8 mouse cellular contexts compared by ENCODE assay signal in the genomic region with DNA sequence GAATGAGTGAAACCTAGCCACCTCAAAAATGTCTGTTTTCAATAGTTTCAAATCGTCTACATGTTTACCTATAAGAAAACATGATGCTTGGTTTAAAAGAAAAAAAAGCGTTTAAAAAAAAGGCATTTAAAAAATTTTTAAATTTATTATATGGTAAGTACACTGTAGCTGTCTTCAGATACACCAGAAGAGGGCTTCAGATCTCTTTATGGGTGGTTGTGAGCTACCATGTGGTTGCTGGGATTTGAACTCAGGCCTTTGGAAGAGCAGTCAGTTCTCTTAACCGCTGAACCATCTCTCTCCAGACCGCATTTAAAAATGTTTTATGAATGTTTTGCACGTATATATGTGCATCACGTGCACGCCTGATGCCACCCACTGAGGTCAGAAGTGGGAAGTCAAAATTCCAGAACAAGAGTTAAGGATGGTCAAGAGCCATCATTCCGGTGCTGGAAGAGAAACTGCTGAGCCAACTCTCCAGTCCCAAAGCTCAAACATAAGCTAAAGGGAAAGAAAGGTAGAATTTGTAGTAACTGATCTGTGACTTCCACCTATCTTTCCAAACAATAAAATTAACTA. TPM values are rescaled to one million over a fixed set of nuclear protein-coding genes. Genes with fewer than 3 reads are reported as not detected.
DNase-seq lines count a peak whose midpoint lies in the region; ATAC-seq and TF ChIP-seq lines count a peak whose summit lies in the region.

No protein-coding gene starts in this region.

- H3K27ac ChIP-seq in lung, postnatal 0 days (ENCODE audit: low read length), result peak overlapping the region; percentile 100
- H3K27ac ChIP-seq in embryonic facial prominence, embryonic 14.5 days (replicated peaks; ENCODE audit: low read depth, low read length), result peak overlapping the region; percentile 99; the same call in 1 of the 2 replicates
- no peak overlapping the region for H3K27ac ChIP-seq in limb, embryonic 11.5 days (replicated peaks; ENCODE audit: low read depth, low read length)
- peak overlapping the region; percentile 100; the same call in 1 of the 2 replicates for H3K27ac ChIP-seq in stomach, embryonic 14.5 days (ENCODE audit: low read length)

- peaks cover 3% of the 10 kb centered on the region; the same call in 1 of the 2 replicates for H3K36me3 ChIP-seq in lung, postnatal 0 days (ENCODE audit: insufficient read depth, low read length)
- peaks cover 10% of the 10 kb centered on the region; the same call in 1 of the 2 replicates for H3K36me3 ChIP-seq in embryonic facial prominence, embryonic 14.5 days (ENCODE audit: control insufficient read depth, insufficient read depth, low read length)
- H3K36me3 ChIP-seq in limb, embryonic 11.5 days (ENCODE audit: control insufficient read depth, insufficient read depth, low read length), result peaks cover 3% of the 10 kb centered on the region; the same call in 1 of the 2 replicates
- H3K36me3 ChIP-seq in stomach, embryonic 14.5 days (ENCODE audit: control insufficient read depth, insufficient read depth, low read length), result peaks cover 3% of the 10 kb centered on the region; the same call in 1 of the 2 replicates

- DNase-seq in lung, postnatal 0 days (ENCODE audit: low spot score), result peak; percentile 50
- no peak for DNase-seq in lung, postnatal 25 days (ENCODE audit: low spot score)
- DNase-seq in embryonic facial prominence, embryonic 14.5 days (ENCODE audit: low spot score), result no peak
- DNase-seq in limb, embryonic 11.5 days (ENCODE audit: low spot score), result no peak
- DNase-seq in ovary, postnatal 36 days (ENCODE audit: low spot score), result no peak
- DNase-seq in urinary bladder, postnatal 25 days (ENCODE audit: low spot score), result no peak
- no peak for DNase-seq in cerebellum, adult 9-11 months

- H3K27me3 ChIP-seq in lung, postnatal 0 days (replicated peaks; ENCODE audit: insufficient read depth, low read length), result no peaks in the 10 kb centered on the region
- no peaks in the 10 kb centered on the region for H3K27me3 ChIP-seq in embryonic facial prominence, embryonic 14.5 days (replicated peaks; ENCODE audit: control insufficient read depth, insufficient read depth, low read length)
- H3K27me3 ChIP-seq in limb, embryonic 11.5 days (ENCODE audit: control insufficient read depth, insufficient read depth, low read length), result no peaks in the 10 kb centered on the region
- H3K27me3 ChIP-seq in stomach, embryonic 14.5 days (ENCODE audit: control insufficient read depth, insufficient read depth, low read length), result no peaks in the 10 kb centered on the region

- no peaks in the 10 kb centered on the region; the same call in 1 of the 2 replicates for H3K4me1 ChIP-seq in lung, postnatal 0 days (ENCODE audit: insufficient read depth, low read depth, low read length)
- H3K4me1 ChIP-seq in embryonic facial prominence, embryonic 14.5 days (ENCODE audit: control insufficient read depth, insufficient read depth, low read length), result peaks cover 8% of the 10 kb centered on the region
- peaks cover 2% of the 10 kb centered on the region; the same call in 1 of the 2 replicates for H3K4me1 ChIP-seq in limb, embryonic 11.5 days (ENCODE audit: control insufficient read depth, insufficient read depth, low read length)
- H3K4me1 ChIP-seq in stomach, embryonic 14.5 days (ENCODE audit: control insufficient read depth, insufficient read depth, low read length), result peaks cover 4% of the 10 kb centered on the region; the same call in 1 of the 2 replicates

- 34% methylated on average over 8 of the region's 8 CpGs for WGBS in lung, postnatal 0 days
- 54% methylated on average over 8 of the region's 8 CpGs for WGBS in embryonic facial prominence, embryonic 14.5 days
- 70% methylated on average over 8 of the region's 8 CpGs for WGBS in limb, embryonic 11.5 days
- WGBS in stomach, embryonic 14.5 days, result 46% methylated on average over 8 of the region's 8 CpGs

- H3K9me3 ChIP-seq in lung, postnatal 0 days (ENCODE audit: low read length), result no peaks in the 10 kb centered on the region
- peaks cover 4% of the 10 kb centered on the region; the same call in 1 of the 2 replicates for H3K9me3 ChIP-seq in embryonic facial prominence, embryonic 14.5 days (ENCODE audit: control insufficient read depth, low read length)
- H3K9me3 ChIP-seq in limb, embryonic 11.5 days (ENCODE audit: control insufficient read depth, low read length), result no peaks in the 10 kb centered on the region
- H3K9me3 ChIP-seq in stomach, embryonic 14.5 days (ENCODE audit: control insufficient read depth, low read depth, low read length), result no peaks in the 10 kb centered on the region

- TF ChIP-seq CTCF in lung, postnatal 0 days (IDR thresholded peaks at IDR 0.05), result no peak

- TF ChIP-seq EP300 in lung, postnatal 0 days (IDR thresholded peaks at IDR 0.05), result no peak

- no peak for ATAC-seq in lung, postnatal 0 days
- ATAC-seq in embryonic facial prominence, embryonic 14.5 days (ENCODE audit: low read depth), result no peak
- no peak for ATAC-seq in limb, embryonic 11.5 days (ENCODE audit: insufficient number of reproducible peaks, low FRiP score, low TSS enrichment, low read depth)
- ATAC-seq in stomach, embryonic 14.5 days (ENCODE audit: insufficient number of reproducible peaks, insufficient read depth, low FRiP score, low read depth), result no peak

- H3K4me2 ChIP-seq in lung, postnatal 0 days (replicated peaks; ENCODE audit: low read depth, low read length), result peak overlapping the region; percentile 81
- peak overlapping the region; percentile 87 for H3K4me2 ChIP-seq in embryonic facial prominence, embryonic 14.5 days (ENCODE audit: low read depth, low read length)
- peak overlapping the region; percentile 79 for H3K4me2 ChIP-seq in limb, embryonic 11.5 days (ENCODE audit: low read depth, severe bottlenecking)
- H3K4me2 ChIP-seq in stomach, embryonic 14.5 days (replicated peaks; ENCODE audit: low read depth, low read length), result peak overlapping the region; percentile 65

- H3K4me3 ChIP-seq in lung, postnatal 0 days (ENCODE audit: low read depth, low read length), result peak overlapping the region; percentile 100
- H3K4me3 ChIP-seq in embryonic facial prominence, embryonic 14.5 days (ENCODE audit: low read depth, low read length), result peak overlapping the region; percentile 100
- H3K4me3 ChIP-seq in limb, embryonic 11.5 days (ENCODE audit: low read depth, low read length), result peak overlapping the region; percentile 72
- peak overlapping the region; percentile 99 for H3K4me3 ChIP-seq in stomach, embryonic 14.5 days (ENCODE audit: low read depth, low read length)

- H3K9ac ChIP-seq in lung, postnatal 0 days (replicated peaks; ENCODE audit: low read depth), result peak overlapping the region; percentile 100
- H3K9ac ChIP-seq in embryonic facial prominence, embryonic 14.5 days (ENCODE audit: low read depth, low read length), result peak overlapping the region; percentile 99
- H3K9ac ChIP-seq in limb, embryonic 11.5 days (ENCODE audit: low read length), result peak overlapping the region; percentile 100
- H3K9ac ChIP-seq in stomach, embryonic 14.5 days (replicated peaks; ENCODE audit: low read depth, low read length), result peak overlapping the region; percentile 98

RNA-seq across cellular contexts. Expression of gene Wtap, which starts 3.3 kb away (rescaled TPM):
- polyA plus RNA-seq in lung, postnatal 0 days (2015; fragmentation: Nextera tagmentation; extraction: Ambion mirVana), result 127 and 131 TPM in 2 replicates
- polyA plus RNA-seq in embryonic facial prominence, embryonic 14.5 days (2014; fragmentation: Nextera tagmentation; extraction: Ambion mirVana), result 118 and 121 TPM in 2 replicates
- polyA plus RNA-seq in limb, embryonic 11.5 days (2014; fragmentation: Nextera tagmentation; extraction: Ambion mirVana), result 155 and 160 TPM in 2 replicates
- 138 and 146 TPM in 2 replicates for polyA plus RNA-seq in stomach, embryonic 14.5 days (2014; fragmentation: Nextera tagmentation; extraction: Ambion mirVana)

RNA-seq across cellular contexts. Expression of gene Sod2, which starts 16.0 kb away (rescaled TPM):
- 195 and 289 TPM in 2 replicates for polyA plus RNA-seq in lung, postnatal 0 days (2015; fragmentation: Nextera tagmentation; extraction: Ambion mirVana)
- polyA plus RNA-seq in embryonic facial prominence, embryonic 14.5 days (2014; fragmentation: Nextera tagmentation; extraction: Ambion mirVana), result 117 and 136 TPM in 2 replicates
- polyA plus RNA-seq in limb, embryonic 11.5 days (2014; fragmentation: Nextera tagmentation; extraction: Ambion mirVana), result 101 and 106 TPM in 2 replicates
- 110 and 125 TPM in 2 replicates for polyA plus RNA-seq in stomach, embryonic 14.5 days (2014; fragmentation: Nextera tagmentation; extraction: Ambion mirVana)

RNA-seq across cellular contexts. Expression of gene Acat2, which starts 30.1 kb away (rescaled TPM):
- polyA plus RNA-seq in lung, postnatal 0 days (2015; fragmentation: Nextera tagmentation; extraction: Ambion mirVana), result 42.8 and 46.0 TPM in 2 replicates
- 85.8 and 98.2 TPM in 2 replicates for polyA plus RNA-seq in embryonic facial prominence, embryonic 14.5 days (2014; fragmentation: Nextera tagmentation; extraction: Ambion mirVana)
- 236 and 271 TPM in 2 replicates for polyA plus RNA-seq in limb, embryonic 11.5 days (2014; fragmentation: Nextera tagmentation; extraction: Ambion mirVana)
- 90.8 and 97.7 TPM in 2 replicates for polyA plus RNA-seq in stomach, embryonic 14.5 days (2014; fragmentation: Nextera tagmentation; extraction: Ambion mirVana)

RNA-seq across cellular contexts. Expression of gene Acat3, which starts 50.3 kb away (rescaled TPM):
- 0.21 and 0.39 TPM in 2 replicates for polyA plus RNA-seq in lung, postnatal 0 days (2015; fragmentation: Nextera tagmentation; extraction: Ambion mirVana)
- polyA plus RNA-seq in embryonic facial prominence, embryonic 14.5 days (2014; fragmentation: Nextera tagmentation; extraction: Ambion mirVana), result 0.80 and 0.88 TPM in 2 replicates
- 0.68 and 0.88 TPM in 2 replicates for polyA plus RNA-seq in limb, embryonic 11.5 days (2014; fragmentation: Nextera tagmentation; extraction: Ambion mirVana)
- polyA plus RNA-seq in stomach, embryonic 14.5 days (2014; fragmentation: Nextera tagmentation; extraction: Ambion mirVana), result 1.4 and 2.4 TPM in 2 replicates
